Mouse (Mus musculus) embryo, embryonic 10 days (tissue): ENCODE results near the gene Eif4g3.

Experiments used
- DNase-seq: peaks from one replicate; pipeline ENCODE4 v3.0.0-alpha.2; 2015; ENCODE audit warnings: low spot score

Eif4g3 gene

GRCm38 (mm10) chr4:138063372-138064265 is 70.8 kb downstream of the Eif4g3 start:
- DNase-seq, result no peak

GRCm38 (mm10) chr4:138064882-138065592 is 72.2 kb downstream of the Eif4g3 start:
- DNase-seq, result no peak

- DNase-seq, result no peak
Observed at GRCm38 (mm10) chr4:138065593-138066169, 72.9 kb downstream of the Eif4g3 start.

DNA sequence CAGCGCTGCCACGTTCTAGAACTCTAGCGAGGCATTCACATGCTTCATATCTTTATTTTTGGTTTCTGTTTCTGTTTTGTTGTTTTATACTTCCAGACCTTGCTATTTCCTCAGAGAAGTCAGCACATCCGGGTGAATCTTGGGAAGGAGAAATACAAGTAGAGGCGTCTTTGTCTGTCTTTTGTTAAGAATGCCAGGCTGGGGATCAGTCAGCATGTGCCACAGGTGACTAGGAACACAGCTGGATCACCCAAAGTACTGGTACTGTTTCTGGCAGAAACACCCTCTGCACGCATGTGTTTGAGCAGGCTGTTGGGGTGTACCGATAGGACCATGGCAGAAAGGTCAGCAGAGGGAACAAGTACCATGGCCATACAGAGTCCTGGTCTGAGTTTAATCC is 73.6 kb downstream of the Eif4g3 start:
- no peak for DNase-seq

DNA sequence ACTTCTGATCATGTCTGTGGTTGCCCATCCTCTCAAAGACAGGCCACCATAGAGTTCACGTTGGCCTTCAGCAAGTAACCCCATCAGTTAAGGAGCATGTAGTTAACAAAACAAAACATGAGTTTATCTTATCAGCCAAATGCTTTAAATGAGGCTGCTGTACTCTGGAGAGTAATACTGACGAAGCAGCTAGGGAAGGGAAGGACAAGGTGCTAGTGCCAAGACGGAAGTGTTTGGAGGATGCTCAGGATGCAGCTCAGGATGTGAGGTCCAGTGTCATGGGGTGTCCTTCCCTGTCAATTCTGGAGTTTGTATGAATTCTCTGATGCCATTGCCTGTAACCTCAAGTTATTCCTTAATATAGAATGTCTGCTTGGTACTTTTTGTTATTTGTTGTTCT is 75.0 kb downstream of the Eif4g3 start:
- no peak for DNase-seq

DNA sequence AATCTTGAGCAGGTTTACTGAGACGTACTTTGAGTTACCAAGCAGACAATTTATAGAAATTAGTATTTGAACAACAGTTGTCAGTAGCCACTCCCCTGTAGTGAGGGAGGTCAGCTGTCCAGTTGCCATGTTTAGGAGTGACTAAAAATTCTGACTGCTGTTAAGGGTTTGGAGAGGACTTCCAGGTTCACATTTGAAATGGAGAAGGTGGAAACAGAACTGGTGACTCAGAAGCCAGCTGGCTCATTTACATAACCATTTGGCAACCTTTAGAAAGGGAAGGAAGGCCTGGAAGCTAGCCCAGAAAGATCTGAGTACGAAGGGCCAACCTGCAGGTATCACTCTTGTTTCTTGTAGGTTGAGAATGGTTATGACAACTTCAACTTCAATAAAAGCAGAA is 75.8 kb downstream of the Eif4g3 start:
- DNase-seq, result no peak

DNA sequence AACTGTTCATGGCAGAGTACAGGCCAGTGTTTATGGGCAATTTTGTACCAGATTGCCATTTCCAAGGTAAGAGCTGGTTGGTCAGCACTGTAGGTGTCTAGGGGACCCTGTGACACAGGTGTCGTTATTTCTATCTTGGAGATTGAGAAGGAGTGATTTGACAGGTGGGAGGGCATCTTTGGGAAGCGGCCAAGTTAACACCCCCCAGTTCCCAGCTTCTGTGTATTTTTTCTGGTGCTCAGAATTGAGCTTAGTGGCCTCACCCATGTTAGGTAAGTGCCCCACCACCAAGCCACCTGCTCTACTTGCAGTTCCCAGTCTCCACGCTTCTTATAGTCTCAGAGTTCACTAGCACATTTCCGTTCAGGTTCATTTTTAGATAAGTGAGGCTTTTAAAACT is 76.5 kb downstream of the Eif4g3 start:
- no peak for DNase-seq

GRCm38 (mm10) chr4:138071497-138071896 is 78.7 kb downstream of the Eif4g3 start:
- DNase-seq, result no peak

GRCm38 (mm10) chr4:138073086-138073485 is 80.3 kb downstream of the Eif4g3 start:
- DNase-seq, result no peak

GRCm38 (mm10) chr4:138073531-138073930 is 80.7 kb downstream of the Eif4g3 start:
- DNase-seq, result no peak

DNA sequence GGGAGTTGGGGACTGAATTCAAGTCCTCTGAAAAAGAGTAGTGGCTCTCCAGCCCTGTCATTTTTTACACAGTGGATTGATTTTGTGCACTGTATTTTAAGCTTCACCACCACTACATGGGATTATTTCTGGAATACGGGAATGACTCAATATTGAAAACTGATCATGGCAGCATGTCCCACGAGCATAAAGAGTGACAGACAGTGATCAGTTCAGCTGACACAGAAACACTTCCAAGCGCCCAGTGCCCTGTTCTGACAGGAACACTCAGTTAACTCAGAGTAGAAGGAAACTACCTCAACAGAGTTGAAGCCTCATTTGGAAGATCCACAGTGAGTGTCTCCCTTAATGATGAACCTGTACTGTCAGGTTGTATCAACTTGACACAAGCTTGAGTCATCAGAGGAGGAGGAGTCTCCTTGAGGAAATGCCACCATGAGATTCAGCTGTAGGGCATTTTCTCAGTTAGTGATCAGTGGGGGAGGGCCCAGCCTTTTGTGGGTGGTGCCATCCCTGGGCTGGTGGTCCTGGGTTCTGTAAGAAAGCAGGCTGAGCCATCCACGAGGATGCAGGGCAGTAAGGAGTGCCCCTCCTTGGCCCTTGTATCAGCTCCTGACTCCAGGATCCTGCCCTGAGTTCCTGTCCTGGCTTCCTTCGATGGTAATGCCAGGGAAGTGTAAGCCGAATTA is 82.2 kb downstream of the Eif4g3 start:
- DNase-seq, result no peak

DNA sequence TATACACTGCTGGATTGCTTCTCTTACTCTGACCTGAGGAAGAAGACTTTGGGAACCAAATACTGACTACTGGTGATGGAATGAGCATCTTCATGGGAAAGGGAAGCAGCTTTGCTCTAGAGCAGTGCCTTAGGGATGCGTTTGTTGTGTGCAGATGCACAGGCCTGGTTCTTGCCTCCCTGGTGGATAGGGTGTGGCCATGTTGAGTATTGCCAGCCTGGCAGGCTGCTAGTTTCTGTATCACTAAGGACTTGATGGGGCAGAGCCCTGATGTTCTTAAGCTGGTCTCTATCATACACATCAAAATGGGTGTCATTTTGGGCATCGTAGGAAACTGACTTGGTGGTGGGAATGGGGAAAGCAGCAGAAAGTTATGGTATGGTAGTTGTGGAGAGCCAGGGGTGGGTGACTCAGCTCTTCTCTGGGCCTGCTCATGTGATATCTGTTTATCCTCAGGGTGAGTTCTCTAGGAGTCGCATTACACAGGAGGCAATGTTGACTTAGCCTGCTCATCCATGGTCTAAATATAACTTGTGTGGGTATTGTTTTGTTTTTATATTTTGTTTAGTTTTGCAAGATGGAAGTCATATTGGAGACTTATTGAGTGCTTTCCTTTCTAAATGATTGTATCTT is 85.0 kb downstream of the Eif4g3 start:
- DNase-seq, result no peak

DNA sequence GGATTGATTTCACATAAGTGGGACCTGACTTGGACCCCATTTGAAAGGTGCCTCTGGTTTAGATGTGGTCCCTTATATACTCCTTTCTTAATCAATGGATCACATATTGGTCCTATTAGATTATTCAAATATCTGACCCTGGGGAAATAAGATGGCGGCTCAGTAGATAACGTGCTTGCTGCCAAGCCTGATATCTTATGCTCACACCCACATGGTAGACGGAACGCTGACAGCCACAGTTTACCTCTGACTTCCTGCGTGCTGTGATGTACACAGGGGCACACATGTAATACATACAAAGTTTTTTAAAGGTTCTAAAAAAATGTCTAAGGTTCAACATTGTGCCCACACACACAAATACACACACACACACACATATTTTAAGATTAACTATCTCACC is 86.4 kb downstream of the Eif4g3 start:
- DNase-seq, result no peak

DNA sequence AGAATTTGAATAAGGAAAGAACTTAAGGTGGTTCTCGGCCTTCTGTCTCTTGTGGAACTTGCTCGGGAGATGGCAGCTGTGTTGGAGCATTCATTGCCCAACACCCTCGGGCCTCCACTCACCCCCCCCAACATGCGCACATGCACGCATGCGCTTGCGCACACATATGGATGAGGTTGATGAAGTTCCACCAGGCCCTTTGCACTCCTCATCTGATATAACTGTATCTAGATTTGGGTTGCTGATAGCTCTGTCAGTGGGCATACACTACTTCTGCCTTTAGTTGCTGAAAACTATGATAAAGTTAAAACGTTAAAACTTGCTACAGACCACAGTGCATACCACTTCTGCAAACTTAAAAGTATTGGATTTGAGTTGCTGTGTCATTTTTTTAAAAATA is 89.6 kb downstream of the Eif4g3 start:
- DNase-seq, result no peak

GRCm38 (mm10) chr4:138084103-138084502 is 91.3 kb downstream of the Eif4g3 start:
- no peak for DNase-seq

GRCm38 (mm10) chr4:138084851-138085573 is 92.2 kb downstream of the Eif4g3 start:
- DNase-seq, result no peak

GRCm38 (mm10) chr4:138086949-138087348 is 94.1 kb downstream of the Eif4g3 start:
- DNase-seq, result no peak

- no peak for DNase-seq
Observed at GRCm38 (mm10) chr4:138089512-138089911, 96.7 kb downstream of the Eif4g3 start.

DNA sequence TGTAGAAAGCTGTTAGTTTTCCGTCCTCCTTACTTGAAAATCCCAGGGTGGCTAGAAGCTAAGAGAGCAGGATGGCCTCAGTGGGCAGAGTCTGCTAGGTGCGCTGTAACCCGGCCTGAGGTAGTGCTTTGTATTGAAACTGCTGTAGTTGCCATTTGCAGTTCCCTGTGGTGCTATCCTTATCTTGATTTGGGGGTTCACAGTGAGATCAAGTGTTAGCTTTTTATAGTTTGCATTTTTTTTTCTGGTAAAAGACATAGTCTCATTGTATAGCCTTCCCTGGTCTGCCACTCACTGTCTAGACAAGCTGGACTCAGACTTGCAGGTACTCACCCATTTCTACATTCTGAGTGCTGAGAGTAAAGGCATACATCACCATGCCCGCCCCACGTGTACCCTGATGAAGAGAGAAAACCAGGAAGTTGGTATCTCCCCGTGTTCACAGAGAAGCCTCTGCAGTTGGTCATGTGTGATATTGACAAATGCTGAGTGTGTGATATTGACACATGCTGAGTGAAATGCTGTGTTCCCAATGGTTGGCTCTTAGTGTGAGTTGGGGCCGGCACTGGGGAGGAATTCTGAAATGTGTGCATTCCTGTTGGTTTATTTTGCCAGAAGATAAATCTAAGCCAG is 98.9 kb downstream of the Eif4g3 start:
- DNase-seq, result no peak

DNA sequence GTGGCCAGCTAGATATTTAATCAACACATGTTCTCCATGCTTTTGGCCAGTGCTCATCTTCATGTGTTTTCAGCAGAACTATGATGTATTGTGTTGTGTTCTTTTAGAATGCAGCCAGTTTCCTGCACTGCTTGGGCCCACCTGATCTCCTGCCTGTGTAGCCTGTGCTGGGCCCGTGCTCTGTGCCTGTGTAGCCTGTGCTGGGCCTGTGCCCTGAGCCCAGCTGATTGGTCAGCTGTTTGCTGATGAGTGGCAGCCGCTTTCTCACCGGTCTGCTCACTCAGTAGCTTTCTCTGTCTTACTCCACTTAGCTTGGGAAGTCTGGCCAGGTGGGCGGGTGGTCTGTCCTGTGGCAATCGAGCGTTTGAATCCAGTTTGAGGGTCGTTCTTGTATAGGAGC is 107.6 kb downstream of the Eif4g3 start:
- DNase-seq, result no peak

GRCm38 (mm10) chr4:138101795-138102194 is 109.0 kb downstream of the Eif4g3 start:
- DNase-seq, result no peak
